Mouse (Mus musculus) retina, adult 2 months (tissue): ENCODE measurements at regions not wholly inside any gene's neighbourhood (a gene's known extent, or its start where the extent isn't known, plus 50 kb on each side); places are given as distances from the start of the nearest gene placed in this dataset.

Experiments used
- DNase-seq: peaks from one replicate; pipeline ENCODE4 v3.0.0-alpha.2; 2012; ENCODE audit warnings: low read depth, low spot score

DNA sequence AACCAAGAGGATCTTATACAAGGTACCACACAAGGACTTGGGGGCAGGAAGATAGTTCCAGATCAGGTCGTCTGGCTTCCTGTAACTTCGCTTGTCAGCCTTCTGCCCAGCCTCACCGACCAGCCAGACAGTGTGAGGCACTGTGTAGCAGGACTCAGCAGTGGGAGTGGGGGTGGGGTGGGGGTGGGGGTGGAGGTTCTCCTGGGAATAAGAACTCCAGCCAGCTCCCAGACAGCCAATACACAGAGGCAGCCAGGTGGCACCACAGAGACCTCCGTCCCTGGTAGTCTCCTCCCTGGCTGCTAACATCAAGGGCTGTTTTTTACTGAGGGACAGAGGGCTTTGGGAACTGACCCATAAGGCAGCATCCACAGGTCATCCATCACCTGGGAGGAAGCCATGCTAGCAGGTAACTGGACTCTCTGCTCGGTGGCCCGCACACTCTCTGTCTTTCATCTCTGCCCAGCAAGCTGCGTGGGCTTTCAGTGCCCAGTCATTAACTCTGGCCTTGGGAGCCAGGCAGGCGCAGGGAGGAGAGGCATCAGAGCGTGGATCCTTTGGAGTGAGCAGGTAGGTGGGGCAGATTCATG lies 60.3 kb upstream of the Wnt4 start:
- DNase-seq, result no peak

DNA sequence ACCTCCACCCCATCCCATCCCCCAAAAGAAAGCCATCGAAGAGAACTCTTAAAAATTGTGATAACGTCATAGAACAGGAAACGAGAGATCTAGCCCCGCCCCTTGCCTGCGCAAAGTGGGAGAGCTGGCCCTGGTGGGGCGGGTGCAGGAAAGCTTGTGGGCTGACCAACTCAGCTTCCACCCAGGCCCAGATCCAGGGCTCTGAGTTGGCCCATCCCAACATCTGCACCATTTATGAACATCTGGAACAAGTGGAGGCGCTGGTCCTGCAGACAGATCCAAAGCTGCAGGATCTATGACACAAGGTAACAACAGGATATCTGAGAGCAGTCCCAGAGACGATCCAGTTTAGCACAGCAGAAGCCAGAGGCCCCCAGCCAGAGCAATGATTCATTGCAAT lies 62.7 kb upstream of the Wnt4 start:
- DNase-seq, result no peak

DNA sequence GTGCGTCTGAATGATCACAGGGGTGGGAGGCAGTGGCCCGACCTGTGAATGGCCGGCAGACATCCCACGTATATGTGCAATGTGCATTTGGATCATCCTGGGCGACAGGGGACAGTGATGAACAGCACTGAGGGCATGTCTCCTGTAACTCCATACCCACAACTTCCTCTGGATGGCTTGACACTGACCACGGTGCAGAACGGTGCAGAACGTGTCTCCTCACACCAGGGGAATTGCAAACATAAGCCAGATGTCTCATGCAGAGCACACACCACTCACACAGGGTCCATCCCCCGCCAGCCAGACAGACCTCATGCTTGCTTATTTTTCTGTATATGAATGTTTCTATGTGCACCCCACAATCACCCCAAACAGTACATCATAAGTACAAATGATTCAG lies 64.4 kb upstream of the Wnt4 start:
- DNase-seq, result no peak

- no peak for DNase-seq
These were observed 65.2 kb upstream of the Wnt4 start for GRCm38 (mm10) chr4:137212106-137212505.

DNA sequence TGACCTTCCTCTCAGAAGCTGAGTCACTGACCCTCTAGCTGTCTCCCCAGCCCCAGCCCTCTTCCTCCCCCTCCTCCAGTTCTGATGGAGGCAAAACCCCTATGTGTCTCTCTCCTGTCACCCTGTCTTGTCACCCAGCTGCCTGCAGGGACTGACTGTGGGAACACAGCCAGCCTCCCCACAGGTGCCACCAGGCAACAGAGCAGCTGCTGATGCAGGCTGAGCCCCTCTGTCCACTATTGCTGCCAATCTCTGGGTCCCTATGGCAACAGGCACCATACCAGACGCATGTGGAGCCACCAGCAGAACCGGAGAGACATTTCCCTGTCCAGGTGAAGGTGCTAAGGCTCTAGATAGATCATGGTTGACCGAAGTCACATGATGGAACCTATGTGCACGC lies 66.0 kb upstream of the Wnt4 start:
- no peak for DNase-seq

GRCm38 (mm10) chr4:137210525-137210924 lies 66.8 kb upstream of the Wnt4 start:
- DNase-seq, result no peak

DNA sequence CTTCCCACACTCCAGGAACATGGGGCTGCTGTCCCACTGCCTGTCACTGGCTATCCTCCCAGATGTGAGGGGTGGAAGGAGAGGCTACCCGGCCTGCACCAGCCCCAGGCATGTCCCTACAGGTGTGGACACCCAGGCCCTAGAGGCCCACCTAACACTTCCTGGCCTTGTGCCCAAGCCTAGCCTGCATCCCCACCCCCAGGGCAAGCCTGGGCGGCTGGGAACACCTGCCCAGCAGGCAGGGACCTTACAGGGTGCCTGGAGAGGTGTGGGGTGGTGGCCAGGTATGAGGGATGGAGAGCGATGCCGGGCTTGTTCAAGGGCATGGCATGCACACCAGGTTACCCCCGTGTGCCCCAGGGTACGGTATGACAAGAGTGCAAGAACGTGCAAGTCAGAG lies 76.3 kb upstream of the Wnt4 start:
- no peak for DNase-seq

GRCm38 (mm10) chr4:137200426-137200825 lies 76.9 kb upstream of the Wnt4 start:
- no peak for DNase-seq

GRCm38 (mm10) chr4:137196491-137196974 lies 80.8 kb upstream of the Wnt4 start:
- no peak for DNase-seq

GRCm38 (mm10) chr4:137194106-137194505 lies 83.2 kb upstream of the Wnt4 start:
- DNase-seq, result no peak

DNA sequence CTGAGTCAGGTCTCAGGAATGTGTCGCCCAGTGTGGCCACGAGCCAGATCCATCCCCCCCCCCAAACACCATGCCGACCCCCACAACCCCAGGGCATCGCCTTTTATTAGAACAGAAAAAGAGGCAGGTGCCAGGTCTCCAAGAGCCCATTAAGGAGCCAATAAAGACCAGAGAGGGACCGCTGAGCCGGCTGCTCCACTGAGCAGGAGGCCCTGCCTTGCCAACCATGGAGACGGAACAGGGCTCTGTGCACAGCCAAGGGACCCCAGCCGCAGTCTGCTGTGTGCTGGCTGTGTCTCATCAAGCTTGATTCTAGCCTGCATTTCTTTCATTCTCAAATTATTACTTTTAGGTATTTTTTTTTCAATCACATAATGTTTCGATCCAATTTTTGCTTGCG lies 86.7 kb upstream of the Wnt4 start:
- DNase-seq, result no peak

GRCm38 (mm10) chr4:137189801-137190200 lies 87.5 kb upstream of the Wnt4 start:
- no peak for DNase-seq

GRCm38 (mm10) chr4:137189058-137189457 lies 88.2 kb upstream of the Wnt4 start:
- no peak for DNase-seq

DNA sequence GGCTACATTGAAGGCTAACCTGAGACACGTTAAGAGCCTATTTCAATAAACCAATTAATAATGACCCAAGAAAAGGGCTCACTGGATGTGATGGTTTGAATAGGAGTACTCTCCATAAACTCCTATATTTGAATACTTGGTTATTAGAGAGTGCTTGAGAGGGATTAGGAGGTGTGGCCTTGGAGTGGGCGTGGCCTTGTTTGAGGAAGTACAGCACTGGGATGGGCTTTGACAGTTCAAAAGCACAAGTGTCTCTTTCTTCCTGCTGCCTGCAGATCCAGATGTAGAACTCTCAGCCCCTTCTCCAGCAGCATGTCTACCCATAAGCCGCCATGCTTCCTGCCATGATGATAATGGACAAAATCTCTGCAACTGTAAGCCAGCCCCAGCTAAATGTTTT lies 89.7 kb upstream of the Wnt4 start:
- DNase-seq, result no peak

- no peak for DNase-seq
These were observed 90.2 kb upstream of the Wnt4 start for GRCm38 (mm10) chr4:137187051-137187450.

DNA sequence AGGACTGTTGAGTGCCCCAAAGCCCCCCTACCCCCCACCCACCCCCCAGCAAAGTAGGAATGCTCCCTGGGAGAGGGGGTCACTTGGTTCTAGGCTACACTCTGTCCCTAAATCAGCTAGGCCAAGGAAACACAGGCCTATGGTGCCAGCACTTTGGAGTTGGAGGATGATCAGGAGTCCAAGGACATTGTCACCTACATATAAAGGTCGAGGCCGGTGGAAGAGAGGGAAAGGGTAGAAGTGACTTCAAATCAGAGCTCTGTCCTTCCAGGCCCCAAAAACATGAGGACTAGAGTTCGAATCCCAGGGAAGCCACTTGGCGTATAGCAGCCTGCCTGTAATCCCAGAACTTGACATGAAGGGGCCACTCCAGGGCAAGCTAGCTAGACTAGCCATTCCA lies 92.3 kb upstream of the Wnt4 start:
- DNase-seq, result no peak

DNA sequence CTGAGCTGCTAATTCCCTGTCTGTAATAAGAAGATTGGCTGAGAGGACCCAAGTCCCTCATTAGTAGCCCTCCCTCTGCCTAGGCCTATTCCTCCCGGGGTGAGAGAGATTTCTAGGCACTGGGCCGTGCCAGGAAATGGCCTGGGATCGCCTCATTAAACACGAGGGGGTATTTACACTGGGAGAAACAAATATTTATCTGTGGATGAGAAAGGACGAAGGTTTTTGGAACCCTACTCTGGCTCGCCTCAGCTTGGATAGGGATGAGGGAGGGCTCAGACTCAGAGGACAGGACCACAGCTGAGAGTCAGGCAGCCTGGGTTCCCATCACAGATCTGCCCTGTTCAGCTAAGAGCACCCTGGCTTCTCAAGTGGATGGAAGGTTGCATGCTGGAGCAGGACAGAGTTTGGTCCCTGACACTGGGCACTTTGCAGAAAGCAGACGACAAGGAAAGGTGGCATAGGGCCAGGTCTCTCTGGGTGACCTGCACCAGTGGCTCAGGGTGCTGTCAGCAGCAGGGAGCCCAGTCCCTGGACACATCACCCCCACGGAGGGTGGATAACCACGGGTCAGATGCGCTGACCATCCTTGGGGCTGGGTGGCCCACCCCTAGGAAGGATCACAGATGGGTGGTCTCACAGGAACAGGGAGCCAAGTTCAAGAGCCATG lies 94.0 kb upstream of the Wnt4 start:
- DNase-seq, result no peak

DNA sequence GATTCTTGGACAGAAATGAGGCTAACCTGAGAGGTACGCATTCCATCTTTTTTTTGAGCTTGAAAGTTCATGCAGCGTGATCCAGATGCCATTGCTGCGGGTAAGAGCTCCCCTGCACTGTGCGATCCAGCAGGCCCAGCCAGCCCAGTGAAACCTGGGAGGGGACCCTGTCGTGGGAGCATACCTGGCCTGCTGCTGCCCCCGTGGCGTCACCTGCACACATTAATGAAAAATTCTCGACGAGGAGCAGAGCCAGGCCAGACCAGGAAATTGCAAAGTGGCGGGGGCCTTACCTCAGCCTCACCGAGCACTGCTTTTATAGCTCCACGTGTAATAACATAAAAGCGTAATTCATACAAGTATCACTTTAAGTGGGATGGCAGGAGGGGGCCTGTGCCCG lies 94.7 kb upstream of the Wnt4 start:
- DNase-seq, result no peak

- DNase-seq, result no peak
These were observed 96.0 kb upstream of the Wnt4 start for GRCm38 (mm10) chr4:137181252-137181651.

DNA sequence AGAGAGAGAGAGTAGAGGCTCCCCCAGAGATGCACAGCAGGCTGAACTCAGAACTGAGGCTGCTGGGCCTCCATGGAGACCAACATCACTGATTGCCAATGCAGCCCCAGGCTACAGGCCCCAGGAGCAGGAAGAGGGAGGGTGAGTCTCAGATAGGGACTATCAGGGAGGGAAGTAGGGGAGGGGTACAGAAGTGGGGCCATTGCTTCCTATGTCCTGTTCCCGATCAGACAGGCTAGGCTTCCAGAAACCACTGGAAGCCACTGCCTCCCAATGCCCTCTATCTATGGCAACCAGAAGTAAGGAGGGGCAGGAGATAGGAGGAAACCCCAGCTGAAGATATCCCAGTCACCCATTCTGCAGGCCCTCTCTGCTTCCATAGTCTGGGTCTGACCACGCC lies 97.2 kb upstream of the Wnt4 start:
- DNase-seq, result no peak

DNA sequence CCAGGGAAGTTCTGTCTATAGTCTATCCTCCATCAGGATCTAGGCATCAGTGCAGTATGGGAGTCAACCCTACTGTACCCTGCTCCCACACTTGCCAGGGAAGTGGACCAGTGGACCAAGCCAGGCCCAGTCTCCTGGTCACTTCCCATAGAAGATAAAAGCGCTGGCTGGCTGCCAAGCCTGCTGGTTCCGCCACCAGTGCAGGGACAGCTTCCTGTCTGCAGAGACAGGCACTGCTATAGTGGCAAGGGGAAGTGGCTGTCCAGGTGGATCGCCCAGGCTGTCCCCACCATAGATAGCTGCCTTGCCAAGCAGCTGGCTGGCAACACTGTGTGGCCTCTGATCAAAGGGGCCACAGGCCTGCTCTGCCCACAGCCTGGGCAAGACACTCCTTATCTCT lies 98.5 kb upstream of the Wnt4 start:
- DNase-seq, result no peak

- DNase-seq, result no peak
These were observed 112.4 kb upstream of the Wnt4 start for GRCm38 (mm10) chr4:137164933-137165332.

DNA sequence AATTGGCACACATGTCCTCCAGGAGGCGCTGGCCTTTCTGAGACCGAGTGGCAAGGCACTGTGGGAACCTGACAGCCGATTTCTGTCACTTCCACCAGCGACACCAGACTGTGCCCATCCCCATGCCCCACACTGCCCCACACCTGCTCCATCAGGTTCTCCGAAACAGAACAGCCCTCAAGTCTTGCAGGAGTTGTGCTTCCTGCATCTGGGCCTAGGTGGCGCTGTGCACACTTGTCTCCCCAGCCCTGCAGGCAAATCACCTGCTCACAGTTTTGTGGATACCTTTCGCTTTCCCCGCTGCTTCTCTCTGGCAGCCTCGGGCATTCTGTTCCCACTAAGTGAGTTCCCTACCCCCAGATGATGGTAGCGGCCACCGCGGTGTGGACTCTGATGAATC lies 112.9 kb upstream of the Wnt4 start:
- DNase-seq, result peak; percentile 57

GRCm38 (mm10) chr4:137163962-137164361 lies 113.3 kb upstream of the Wnt4 start:
- DNase-seq, result no peak
